Mouse (Mus musculus) liver, embryonic 14.5 days (tissue): ENCODE results near the gene Pex16. TPM values are rescaled to one million over a fixed set of nuclear protein-coding genes. Genes with fewer than 3 reads are reported as not detected.

ENCODE experiments used
- ATAC-seq: fragments of 200-750 bp; cut with Nextera tagmentation; 2 replicates; pipeline ENCODE4 v1.8.0; 2017; ENCODE audit warnings: moderate number of reproducible peaks, mild to moderate bottlenecking, moderate library complexity; ENCODE audit not compliant: insufficient read depth
- DNase-seq, 3 experiments: peaks; one replicate each; pipeline ENCODE4 v3.0.0-alpha.2; 2012 to 2013; ENCODE audit warnings: low read depth in 3 of 3, low spot score in 3 of 3
- H3K27ac ChIP-seq: fragments of 300-500 bp; sonication (generic); 2 replicates; pipeline ENCODE4 v1.5.1; 2014; ENCODE audit warnings: moderate library complexity, mild to moderate bottlenecking, control low read depth, inconsistent platforms
- H3K27me3 ChIP-seq: fragments of 300-500 bp; sonication (generic); 2 replicates; pipeline ENCODE4 v1.6.1; 2014; ENCODE audit warnings: mild to moderate bottlenecking, low read length, moderate library complexity; ENCODE audit not compliant: control insufficient read depth, insufficient read depth
- H3K36me3 ChIP-seq: fragments of 300-500 bp; sonication (generic); replicated peaks from 2 replicates; pipeline ENCODE4 v1.6.1; 2014; ENCODE audit warnings: low read depth; ENCODE audit not compliant: control insufficient read depth, insufficient read depth
- H3K4me1 ChIP-seq, 2 experiments: fragments of 200-500 bp in 1 of 2; fragments of 300-500 bp in 1 of 2; sonication (generic) in 1 of 2; replicated peaks; 2 replicates each; pipeline ENCODE4 v1.6.1; 2012 to 2014; ENCODE audit warnings: antibody characterized with exemption in 1 of 2, inconsistent platforms in 1 of 2, low read length in 1 of 2; ENCODE audit not compliant: control insufficient read depth in 2 of 2, insufficient read depth in 2 of 2
- H3K4me2 ChIP-seq: fragments of 300-500 bp; sonication (generic); 2 replicates; pipeline ENCODE4 v1.6.1; 2014; ENCODE audit warnings: low read depth, mild to moderate bottlenecking, control low read depth, moderate library complexity
- H3K4me3 ChIP-seq, 2 experiments: fragments of 200-500 bp in 1 of 2; fragments of 300-500 bp in 1 of 2; sonication (generic) in 1 of 2; 2 replicates each; pipeline ENCODE4 v1.5.1; 2012 to 2014; ENCODE audit warnings: low read depth in 2 of 2, low read length in 2 of 2, mild to moderate bottlenecking in 2 of 2, control low read depth in 1 of 2, inconsistent platforms in 1 of 2, moderate library complexity in 1 of 2; ENCODE audit not compliant: insufficient read depth in 1 of 2
- H3K9ac ChIP-seq: fragments of 300-500 bp; sonication (generic); replicated peaks from 2 replicates; pipeline ENCODE4 v1.6.1; 2014; ENCODE audit warnings: mild to moderate bottlenecking, control low read depth, moderate library complexity
- H3K9me3 ChIP-seq: fragments of 300-500 bp; sonication (generic); 2 replicates; pipeline ENCODE4 v1.6.1; 2016; ENCODE audit warnings: low read length, mixed read lengths; ENCODE audit not compliant: control insufficient read depth
- CTCF ChIP-seq: IDR thresholded peaks from 2 replicates; pipeline ENCODE4 v1.5.1; 2016; ENCODE audit warnings: antibody characterized with exemption, low read depth, control low read depth
- EP300 ChIP-seq: IDR thresholded peaks from 2 replicates; pipeline ENCODE4 v1.6.1; 2016; ENCODE audit warnings: antibody characterized with exemption, low read depth
- WGBS: fragments of 180-500 bp; shearing (Covaris S2); extraction: QIAGEN DNeasy Blood & Tissue Kit; methylation state at CpG from one replicate; pipeline ENCODE4 v1.1.7; 2014; ENCODE audit not compliant: insufficient replicate concordance; 5-methylcytosine and 5-hydroxymethylcytosine counted together
- polyA plus RNA-seq, 2 experiments: library from polyadenylated mRNA; depleted of rRNA in 1 of 2; stranded (reverse) in 1 of 2; unstranded in 1 of 2; fragments of >200 nt; fragmentation: Nextera tagmentation in 1 of 2; extraction: Ambion mirVana in 1 of 2; gene quantifications; 2 replicates each; pipeline versions ENCODE4 v1.2.1 to v1.2.3; 2012 to 2014

Pex16 gene
- polyA plus RNA-seq, 2 experiments = 15.5 to 19.5 TPM

DNA sequence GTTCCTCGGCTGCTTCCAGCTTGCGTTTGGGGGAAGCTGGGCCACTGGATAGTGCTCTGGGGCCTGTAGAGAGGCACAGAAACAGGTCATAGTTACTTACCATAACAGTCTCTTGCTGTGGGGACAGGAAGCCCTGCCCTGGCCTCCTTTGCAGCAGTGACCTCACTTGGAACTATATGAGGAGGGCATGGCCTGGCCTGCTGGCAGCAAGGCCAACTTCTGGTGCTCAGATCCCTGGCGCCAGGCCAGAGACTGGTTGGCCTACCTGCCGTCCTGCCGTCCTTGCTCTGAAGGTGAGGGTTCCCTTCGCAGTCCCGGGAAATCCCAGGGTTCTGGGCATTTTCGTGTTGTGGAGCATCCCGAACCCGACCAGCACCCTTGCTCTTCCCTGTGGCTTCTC, 37.2 kb downstream of the Pex16 start:
- H3K4me1 ChIP-seq = no peaks in the 10 kb centered on the region
- ATAC-seq = no peak
- H3K9ac ChIP-seq = no peak overlapping the region
- no peak for DNase-seq
- H3K9me3 ChIP-seq = no peaks in the 10 kb centered on the region
- WGBS = 86% methylated on average over 10 of the region's 10 CpGs
- no peak overlapping the region for H3K27ac ChIP-seq
- H3K4me2 ChIP-seq = no peak overlapping the region
- H3K36me3 ChIP-seq = peaks cover 26% of the 10 kb centered on the region
- no peaks in the 10 kb centered on the region for H3K27me3 ChIP-seq
- no peak overlapping the region for H3K4me3 ChIP-seq
- TF ChIP-seq CTCF (no peak), EP300 (no peak)

GRCm38 (mm10) chr2:92421723-92422387, 47.4 kb downstream of the Pex16 start:
- Histone ChIP-seq H3K36me3 (peaks cover 32% of the 10 kb centered on the region), H3K9me3 (no peaks in the 10 kb centered on the region), H3K4me1 (peaks cover 0 to 4% of the 10 kb centered on the region in 2 experiments; a peak in 1 of 4 replicates), H3K27me3 (no peaks in the 10 kb centered on the region), H3K4me2 (no peak overlapping the region), H3K27ac (no peak overlapping the region), H3K4me3 (no peak overlapping the region), H3K9ac (no peak overlapping the region)
- DNase-seq (no peak), ATAC-seq (no peak)
- 77% methylated on average over 7 of the region's 7 CpGs for WGBS
- TF ChIP-seq EP300 (no peak), CTCF (no peak)

- peaks cover 32% of the 10 kb centered on the region for H3K36me3 ChIP-seq
- H3K4me3 ChIP-seq = no peak overlapping the region
- H3K4me2 ChIP-seq = no peak overlapping the region
- ATAC-seq = no peak
- WGBS = 44% methylated on average over 10 of the region's 10 CpGs
- H3K4me1 ChIP-seq = peaks cover 0 to 5% of the 10 kb centered on the region in 2 experiments; a peak in 2 of 4 replicates
- TF ChIP-seq CTCF = peak; percentile 38
- TF ChIP-seq EP300 = no peak
- H3K9me3 ChIP-seq = no peaks in the 10 kb centered on the region
- no peak overlapping the region for H3K27ac ChIP-seq
- H3K27me3 ChIP-seq = no peaks in the 10 kb centered on the region
- DNase-seq = no peak
- no peak overlapping the region for H3K9ac ChIP-seq
Measured at GRCm38 (mm10) chr2:92422388-92423135, 48.1 kb downstream of the Pex16 start.

DNA sequence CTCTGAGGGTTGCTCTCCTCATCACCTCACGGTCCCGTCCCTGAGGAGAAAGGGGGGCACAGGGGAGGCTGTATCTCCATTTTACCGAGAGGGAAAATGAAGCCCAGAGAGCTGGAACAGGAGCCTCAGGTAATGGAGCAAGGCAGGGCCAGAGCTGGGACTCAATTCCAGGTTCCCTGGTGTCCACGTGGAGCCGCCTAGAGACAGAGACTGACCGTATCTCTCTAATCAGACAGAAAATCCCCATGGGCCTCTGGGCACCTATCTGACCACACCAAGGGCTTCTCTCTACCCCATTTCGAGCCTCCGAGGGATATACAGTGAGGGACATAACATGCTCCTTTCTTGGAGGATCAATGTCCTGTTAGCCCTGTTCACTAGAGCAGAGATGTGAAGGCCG, 48.7 kb downstream of the Pex16 start:
- ATAC-seq = no peak
- DNase-seq = no peak
- TF ChIP-seq EP300 (no peak), CTCF (no peak)
- H3K9ac ChIP-seq = no peak overlapping the region
- no peaks in the 10 kb centered on the region for H3K9me3 ChIP-seq
- H3K4me1 ChIP-seq = peaks cover 0 to 7% of the 10 kb centered on the region in 2 experiments; a peak in 2 of 4 replicates
- H3K27me3 ChIP-seq = no peaks in the 10 kb centered on the region
- WGBS = 75% methylated on average over 9 of the region's 9 CpGs
- H3K4me3 ChIP-seq = no peak overlapping the region
- H3K4me2 ChIP-seq = no peak overlapping the region
- H3K36me3 ChIP-seq = peaks cover 32% of the 10 kb centered on the region
- no peak overlapping the region for H3K27ac ChIP-seq

- Histone ChIP-seq H3K4me3 (no peak overlapping the region), H3K27me3 (no peaks in the 10 kb centered on the region), H3K4me1 (peaks cover 0 to 7% of the 10 kb centered on the region in 2 experiments; a peak in 2 of 4 replicates), H3K27ac (no peak overlapping the region), H3K9ac (no peak overlapping the region), H3K9me3 (no peaks in the 10 kb centered on the region), H3K36me3 (peaks cover 32% of the 10 kb centered on the region), H3K4me2 (no peak overlapping the region)
- DNase-seq (no peak), ATAC-seq (no peak)
- TF ChIP-seq EP300 = no peak
- TF ChIP-seq CTCF = no peak
- WGBS = 72% methylated on average over 9 of the region's 9 CpGs
Measured at GRCm38 (mm10) chr2:92423702-92424461, 49.4 kb downstream of the Pex16 start.
